22 mouse cellular contexts compared by ENCODE assay signal in genomic region chr14:18820713-18821112, GRCm38 (mm10).
A peak's percentile ranks its signal among the peaks of the same experiment; 100 is the strongest.
DNase-seq lines count a peak whose midpoint lies in the region; ATAC-seq and TF ChIP-seq lines count a peak whose summit lies in the region.
"Had no signal": no experiment of that assay in that cellular context is flagged by ENCODE, and none has a peak within 500 bp of the region (broad histone marks: within the 10 kb centered on the region; RNA-seq: fewer than 3 reads in every experiment).

No protein-coding gene starts in this region.

- ATAC-seq in midbrain, postnatal 0 days (ENCODE audit: low FRiP score), result no peak
- no peak for ATAC-seq in midbrain, embryonic 11.5 days (ENCODE audit: low FRiP score)
- ATAC-seq in activated CD4-positive, CD25-positive, alpha-beta regulatory T cell, adult 4 months, result peak; percentile 19
- ATAC-seq in forebrain, embryonic 11.5 days (replicated peaks; ENCODE audit: low FRiP score), result no peak
- ATAC-seq: forebrain, embryonic 14.5 days had no signal

- H3K4me1 ChIP-seq in midbrain, postnatal 0 days (ENCODE audit: insufficient read depth, low read length), result no peaks in the 10 kb centered on the region
- H3K4me1 ChIP-seq in midbrain, embryonic 11.5 days (ENCODE audit: control insufficient read depth, insufficient read depth, low read length), result no peaks in the 10 kb centered on the region
- no peaks in the 10 kb centered on the region for H3K4me1 ChIP-seq in forebrain, embryonic 11.5 days (replicated peaks; ENCODE audit: control insufficient read depth, insufficient read depth, low read length)
- H3K4me1 ChIP-seq: embryonic facial prominence, embryonic 13.5 days; hindbrain, embryonic 15.5 days; limb, embryonic 10.5 days; megakaryocyte, embryonic 14.5 days; neural tube, embryonic 13.5 days; stomach, embryonic 15.5 days had no signal

- 77% methylated on average over 6 of the region's 6 CpGs for WGBS in midbrain, postnatal 0 days
- 83% methylated on average over 6 of the region's 6 CpGs for WGBS in midbrain, embryonic 11.5 days
- 77% methylated on average over 6 of the region's 6 CpGs for WGBS in forebrain, embryonic 11.5 days

- H3K36me3 ChIP-seq in midbrain, postnatal 0 days (ENCODE audit: insufficient read depth, low read length), result no peaks in the 10 kb centered on the region
- H3K36me3 ChIP-seq in midbrain, embryonic 11.5 days (ENCODE audit: control insufficient read depth, insufficient read depth, low read length), result no peaks in the 10 kb centered on the region
- H3K36me3 ChIP-seq in forebrain, embryonic 11.5 days (ENCODE audit: control insufficient read depth, insufficient read depth, low read length), result no peaks in the 10 kb centered on the region
- H3K36me3 ChIP-seq: embryonic facial prominence, embryonic 13.5 days; hindbrain, embryonic 15.5 days; limb, embryonic 10.5 days; neural tube, embryonic 13.5 days; stomach, embryonic 15.5 days had no signal

- no peak overlapping the region for H3K4me2 ChIP-seq in midbrain, postnatal 0 days (ENCODE audit: low read depth, low read length, poor library complexity, severe bottlenecking)
- H3K4me2 ChIP-seq in midbrain, embryonic 11.5 days, result no peak overlapping the region
- H3K4me2 ChIP-seq in forebrain, embryonic 11.5 days (ENCODE audit: low read depth, low read length, severe bottlenecking), result no peak overlapping the region
- H3K4me2 ChIP-seq: embryonic facial prominence, embryonic 13.5 days; hindbrain, embryonic 15.5 days; neural tube, embryonic 13.5 days; stomach, embryonic 15.5 days had no signal

- no peak overlapping the region for H3K4me3 ChIP-seq in midbrain, postnatal 0 days (ENCODE audit: low read depth, low read length)
- no peak overlapping the region for H3K4me3 ChIP-seq in midbrain, embryonic 11.5 days (ENCODE audit: low read depth, low read length)
- no peak overlapping the region for H3K4me3 ChIP-seq in forebrain, embryonic 11.5 days (ENCODE audit: low read depth, low read length)
- H3K4me3 ChIP-seq: embryonic facial prominence, embryonic 13.5 days; gastrocnemius, adult 2 months; hindbrain, embryonic 15.5 days; limb, embryonic 10.5 days; megakaryocyte, embryonic 14.5 days; neural tube, embryonic 13.5 days; stomach, embryonic 15.5 days had no signal

- no peak for TF ChIP-seq CTCF in midbrain, postnatal 0 days (IDR thresholded peaks at IDR 0.05)

- no peak overlapping the region for H3K27ac ChIP-seq in midbrain, postnatal 0 days (ENCODE audit: low read depth, low read length)
- H3K27ac ChIP-seq in midbrain, embryonic 11.5 days (ENCODE audit: low read depth, low read length), result no peak overlapping the region
- no peak overlapping the region for H3K27ac ChIP-seq in forebrain, embryonic 11.5 days (ENCODE audit: low read depth, low read length)
- H3K27ac ChIP-seq: embryonic facial prominence, embryonic 13.5 days; gastrocnemius, adult 2 months; hindbrain, embryonic 15.5 days; limb, embryonic 10.5 days; neural tube, embryonic 13.5 days; stomach, embryonic 15.5 days had no signal

- H3K9ac ChIP-seq in midbrain, postnatal 0 days (replicated peaks; ENCODE audit: low read length, poor library complexity, severe bottlenecking), result no peak overlapping the region
- H3K9ac ChIP-seq in midbrain, embryonic 11.5 days (ENCODE audit: low read length), result no peak overlapping the region
- no peak overlapping the region for H3K9ac ChIP-seq in forebrain, embryonic 11.5 days (ENCODE audit: low read length)
- H3K9ac ChIP-seq: embryonic facial prominence, embryonic 13.5 days; hindbrain, embryonic 15.5 days; neural tube, embryonic 13.5 days; stomach, embryonic 15.5 days had no signal

- no peaks in the 10 kb centered on the region for H3K27me3 ChIP-seq in midbrain, postnatal 0 days (ENCODE audit: insufficient read depth, low read length)
- no peaks in the 10 kb centered on the region for H3K27me3 ChIP-seq in midbrain, embryonic 11.5 days (ENCODE audit: control insufficient read depth, insufficient read depth, low read length)
- no peaks in the 10 kb centered on the region for H3K27me3 ChIP-seq in forebrain, embryonic 11.5 days (ENCODE audit: control insufficient read depth, insufficient read depth, low read length)
- H3K27me3 ChIP-seq: embryonic facial prominence, embryonic 13.5 days; hindbrain, embryonic 15.5 days; megakaryocyte, embryonic 14.5 days; neural tube, embryonic 13.5 days; stomach, embryonic 15.5 days had no signal

- DNase-seq in layer of hippocampus, adult 9-11 months, result peak; percentile 50
- no peak for DNase-seq in layer of hippocampus, adult 18-20 months (ENCODE audit: low spot score in 2 of 2)
- DNase-seq in midbrain, postnatal 0 days (ENCODE audit: low spot score), result peak; percentile 17
- no peak for DNase-seq in midbrain, embryonic 11.5 days (ENCODE audit: low spot score, missing footprints)
- peak; percentile 3 for DNase-seq in skeletal muscle tissue, adult 2 months (ENCODE audit: low read depth, low spot score)
- no peak for DNase-seq in forebrain, embryonic 11.5 days (ENCODE audit: low spot score)
- no peak for DNase-seq in spleen, postnatal 36 days (ENCODE audit: low spot score in 2 of 2)
- DNase-seq: adrenal gland, adult 8-10 months; cerebellum, adult 2 months; gastrocnemius, adult 2 months; heart, postnatal 10 days; kidney, adult 8-10 months; lung, adult 2 months; thymus, postnatal 25 days had no signal

- H3K9me3 ChIP-seq in midbrain, postnatal 0 days (ENCODE audit: low read length), result no peaks in the 10 kb centered on the region
- no peaks in the 10 kb centered on the region for H3K9me3 ChIP-seq in midbrain, embryonic 11.5 days (ENCODE audit: control insufficient read depth, low read length)
- no peaks in the 10 kb centered on the region for H3K9me3 ChIP-seq in forebrain, embryonic 11.5 days (ENCODE audit: control insufficient read depth, low read length)
- H3K9me3 ChIP-seq: embryonic facial prominence, embryonic 13.5 days; hindbrain, embryonic 15.5 days; limb, embryonic 10.5 days; neural tube, embryonic 13.5 days; stomach, embryonic 15.5 days had no signal

Comparison
In these comparisons a context has a peak if more than half of its experiments do, and no peak if none do; other contexts are left out.
1. DNase-seq: peak in layer of hippocampus, adult 9-11 months (single experiment), midbrain, postnatal 0 days (single experiment) and skeletal muscle tissue, adult 2 months (single experiment); none in layer of hippocampus, adult 18-20 months (0 of 2), midbrain, embryonic 11.5 days (single experiment), forebrain, embryonic 11.5 days (single experiment) and spleen, postnatal 36 days (0 of 2).